Mouse (Mus musculus): ENCODE measurements around the gene Dpp6. TPM values are rescaled to one million over a fixed set of nuclear protein-coding genes. Genes with fewer than 3 reads are reported as not detected.

Gene Dpp6
- polyA plus RNA-seq, 1 experiment from 2014 or later: 1.3 TPM

DNA sequence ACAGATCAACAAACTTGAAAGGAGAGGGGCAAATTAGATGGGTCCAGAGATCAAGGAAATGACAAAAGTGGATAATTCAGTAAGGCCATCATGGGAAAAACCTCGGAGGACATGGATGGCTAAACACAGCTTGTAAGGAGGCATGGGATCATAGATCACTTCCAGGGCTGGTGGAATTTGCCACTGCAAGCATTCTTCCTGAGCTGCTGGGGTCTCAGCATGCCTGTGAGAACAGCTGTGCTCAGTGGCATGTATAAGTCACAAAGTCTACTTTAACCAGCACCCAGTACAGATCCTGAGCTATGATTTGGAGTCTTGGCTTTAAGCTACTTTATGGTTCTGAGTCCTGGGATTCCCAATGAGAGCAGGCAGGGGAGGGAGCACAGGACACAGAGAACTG is 246.9 kb downstream of the Dpp6 start:
- Histone ChIP-seq H3K27ac (no peak overlapping the region), H3K9me3 (replicated peaks; ENCODE audit: low read length) (no peaks in the 10 kb centered on the region), H3K4me2 (ENCODE audit: low read length) (no peak overlapping the region), H3K27me3 (ENCODE audit: insufficient read depth, low read length) (no peaks in the 10 kb centered on the region), H3K4me3 (replicated peaks; ENCODE audit: low read depth, low read length) (no peak overlapping the region), H3K9ac (ENCODE audit: low read depth, low read length) (no peak overlapping the region), H3K36me3 (ENCODE audit: insufficient read depth, low read length) (no peaks in the 10 kb centered on the region), H3K4me1 (replicated peaks; ENCODE audit: insufficient read depth, low read length) (no peaks in the 10 kb centered on the region)
- ATAC-seq (replicated peaks; ENCODE audit: low FRiP score, low read depth) (peak; percentile 66; the same call in 1 of the 2 replicates), DNase-seq (ENCODE audit: low spot score) (peak; percentile 10)
- 27% methylated on average over 1 of the region's 1 CpGs for WGBS
- no peak for TF ChIP-seq CTCF (IDR thresholded peaks at IDR 0.05; ENCODE audit: low read depth)

DNA sequence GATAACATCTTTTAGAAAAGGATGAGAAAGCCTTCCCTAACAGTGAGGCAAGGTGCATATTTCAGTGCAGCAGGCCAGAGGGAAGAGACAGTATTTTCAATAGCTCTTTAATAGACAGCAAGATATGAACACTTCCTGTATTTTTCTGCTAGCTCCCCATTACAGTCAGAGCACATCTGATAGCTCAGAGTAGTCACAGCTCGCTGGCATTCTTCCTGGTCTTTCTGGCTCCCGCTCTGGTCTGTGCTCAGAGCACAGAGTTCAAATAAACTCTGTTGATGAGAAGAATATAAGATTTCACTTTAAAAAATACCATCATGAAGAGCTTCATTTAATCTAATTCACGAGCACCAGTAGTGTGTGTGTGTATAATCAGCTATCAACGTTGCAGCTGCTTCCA is 249.8 kb downstream of the Dpp6 start:
- Histone ChIP-seq H3K9ac (ENCODE audit: low read depth, low read length) (no peak overlapping the region), H3K4me1 (replicated peaks; ENCODE audit: insufficient read depth, low read length) (no peaks in the 10 kb centered on the region), H3K27ac (no peak overlapping the region), H3K27me3 (ENCODE audit: insufficient read depth, low read length) (no peaks in the 10 kb centered on the region), H3K36me3 (ENCODE audit: insufficient read depth, low read length) (no peaks in the 10 kb centered on the region), H3K9me3 (replicated peaks; ENCODE audit: low read length) (no peaks in the 10 kb centered on the region), H3K4me3 (replicated peaks; ENCODE audit: low read depth, low read length) (no peak overlapping the region), H3K4me2 (ENCODE audit: low read length) (no peak overlapping the region)
- TF ChIP-seq CTCF (IDR thresholded peaks at IDR 0.05; ENCODE audit: low read depth): no peak
- WGBS: 72% methylated on average over 4 of the region's 4 CpGs
- ATAC-seq (replicated peaks; ENCODE audit: low FRiP score, low read depth): no peak
- DNase-seq (ENCODE audit: low spot score): no peak

DNA sequence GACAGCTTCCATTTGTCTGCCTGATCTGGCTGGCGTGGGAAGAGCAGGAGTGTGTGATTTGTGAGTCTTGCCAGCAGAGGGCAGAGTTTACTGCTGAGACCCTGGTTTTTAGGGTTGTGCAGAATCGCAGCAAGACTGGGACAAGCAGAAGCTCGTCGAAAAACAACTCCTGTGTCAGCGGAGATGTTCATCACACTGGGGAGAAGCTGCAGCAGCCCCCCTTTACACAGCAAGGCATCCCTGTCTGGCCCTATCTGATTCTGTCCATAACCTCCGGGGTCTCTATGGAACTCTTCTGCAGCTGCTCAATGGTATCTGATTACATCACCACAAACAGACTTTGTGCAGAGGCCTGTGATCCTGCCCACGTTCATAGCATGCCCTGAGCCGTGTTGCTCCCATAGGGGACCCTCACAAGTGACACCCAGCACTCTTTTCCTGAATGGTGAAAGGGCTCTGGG is 258.2 kb downstream of the Dpp6 start:
- DNase-seq (ENCODE audit: low spot score) (peak; percentile 63), ATAC-seq (replicated peaks; ENCODE audit: low FRiP score, low read depth) (no peak)

DNA sequence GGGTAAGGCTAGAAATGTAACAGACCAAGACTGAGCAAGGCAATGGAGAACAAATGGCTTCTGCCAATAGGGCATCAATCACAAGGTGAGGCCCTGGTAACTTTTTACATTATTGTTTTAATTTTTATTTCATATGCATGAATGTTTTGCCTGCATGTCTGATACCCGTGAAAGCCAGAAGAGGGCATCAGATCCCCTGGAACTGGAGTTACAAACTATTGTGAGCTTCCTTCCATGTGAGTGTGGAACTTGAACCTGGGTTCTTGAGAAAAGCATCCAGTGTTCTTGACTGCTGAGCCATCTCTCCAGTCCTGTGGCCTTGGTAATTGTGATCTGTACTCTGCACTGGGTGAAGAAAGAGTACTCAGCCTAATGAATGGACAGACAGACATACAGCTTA is 259.0 kb downstream of the Dpp6 start:
- DNase-seq (ENCODE audit: low spot score): no peak
- Histone ChIP-seq H3K4me2 (ENCODE audit: low read length) (no peak overlapping the region), H3K27me3 (ENCODE audit: insufficient read depth, low read length) (no peaks in the 10 kb centered on the region), H3K9ac (ENCODE audit: low read depth, low read length) (no peak overlapping the region), H3K4me3 (replicated peaks; ENCODE audit: low read depth, low read length) (no peak overlapping the region), H3K4me1 (replicated peaks; ENCODE audit: insufficient read depth, low read length) (no peaks in the 10 kb centered on the region), H3K36me3 (ENCODE audit: insufficient read depth, low read length) (no peaks in the 10 kb centered on the region), H3K9me3 (replicated peaks; ENCODE audit: low read length) (no peaks in the 10 kb centered on the region), H3K27ac (no peak overlapping the region)
- ATAC-seq (replicated peaks; ENCODE audit: low FRiP score, low read depth): no peak
- TF ChIP-seq CTCF (IDR thresholded peaks at IDR 0.05; ENCODE audit: low read depth): peak; percentile 41; the same call in 1 of the 2 replicates
- 45% methylated on average over 1 of the region's 1 CpGs for WGBS

More for the DNA sequence above, 258.2 kb downstream of the Dpp6 start:
- H3K4me1 ChIP-seq (replicated peaks; ENCODE audit: insufficient read depth, low read length): no peaks in the 10 kb centered on the region
- 11% methylated on average over 8 of the region's 8 CpGs for WGBS
- H3K9me3 ChIP-seq (replicated peaks; ENCODE audit: low read length): no peaks in the 10 kb centered on the region
- TF ChIP-seq CTCF (IDR thresholded peaks at IDR 0.05; ENCODE audit: low read depth): peak; percentile 81
- H3K4me3 ChIP-seq (replicated peaks; ENCODE audit: low read depth, low read length): no peak overlapping the region
- H3K36me3 ChIP-seq (ENCODE audit: insufficient read depth, low read length): no peaks in the 10 kb centered on the region
- no peaks in the 10 kb centered on the region for H3K27me3 ChIP-seq (ENCODE audit: insufficient read depth, low read length)
- H3K9ac ChIP-seq (ENCODE audit: low read depth, low read length): no peak overlapping the region
- H3K27ac ChIP-seq: no peak overlapping the region
- H3K4me2 ChIP-seq (ENCODE audit: low read length): no peak overlapping the region

DNA sequence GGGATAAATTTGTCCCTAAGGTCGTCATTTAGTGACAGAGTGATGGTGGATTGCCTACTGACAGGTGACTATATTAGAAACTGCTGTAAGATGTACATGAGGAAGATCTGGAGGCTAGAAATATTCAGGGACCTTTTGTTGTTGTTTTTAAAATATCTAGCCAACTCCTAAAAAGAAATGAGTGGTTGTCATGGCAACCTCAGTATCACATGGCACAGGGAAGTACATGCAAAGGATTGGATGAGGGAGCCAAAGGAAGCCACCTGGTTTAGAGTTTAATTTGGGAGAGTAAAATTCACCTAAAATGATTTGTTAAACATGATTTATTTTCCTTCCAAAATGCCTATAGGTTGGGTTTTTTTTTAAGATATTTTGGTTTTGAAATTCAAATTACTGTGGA is 260.8 kb downstream of the Dpp6 start:
- Histone ChIP-seq H3K27me3 (ENCODE audit: insufficient read depth, low read length) (no peaks in the 10 kb centered on the region), H3K4me1 (replicated peaks; ENCODE audit: insufficient read depth, low read length) (no peaks in the 10 kb centered on the region), H3K4me2 (ENCODE audit: low read length) (no peak overlapping the region), H3K27ac (no peak overlapping the region), H3K4me3 (replicated peaks; ENCODE audit: low read depth, low read length) (no peak overlapping the region), H3K9ac (ENCODE audit: low read depth, low read length) (no peak overlapping the region), H3K9me3 (replicated peaks; ENCODE audit: low read length) (no peaks in the 10 kb centered on the region), H3K36me3 (ENCODE audit: insufficient read depth, low read length) (no peaks in the 10 kb centered on the region)
- DNase-seq (ENCODE audit: low spot score) (no peak), ATAC-seq (replicated peaks; ENCODE audit: low FRiP score, low read depth) (no peak)
- TF ChIP-seq CTCF (IDR thresholded peaks at IDR 0.05; ENCODE audit: low read depth): no peak
- WGBS: 57% methylated on average over 1 of the region's 1 CpGs

DNA sequence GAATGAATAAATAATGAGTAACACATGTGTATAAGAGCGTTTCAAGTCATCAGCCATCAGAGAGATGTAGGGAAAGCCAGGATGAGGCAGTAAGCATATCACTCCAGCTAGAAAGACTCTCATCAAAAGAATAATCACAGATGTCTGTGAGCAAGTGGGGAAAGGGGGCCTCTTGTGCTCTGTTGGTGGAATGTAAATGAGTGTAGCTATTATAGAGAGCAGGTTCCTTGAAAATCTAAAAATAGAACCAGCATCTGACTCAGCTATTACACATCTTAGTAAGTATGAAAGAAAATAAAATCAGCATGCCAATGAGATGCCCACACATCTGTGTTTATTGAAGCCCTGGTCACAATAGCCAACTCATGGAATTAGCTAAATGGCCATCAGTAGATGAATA is 264.3 kb downstream of the Dpp6 start:
- TF ChIP-seq CTCF (IDR thresholded peaks at IDR 0.05; ENCODE audit: low read depth): no peak
- 75% methylated on average over 1 of the region's 1 CpGs for WGBS
- H3K27ac ChIP-seq: no peak overlapping the region

DNA sequence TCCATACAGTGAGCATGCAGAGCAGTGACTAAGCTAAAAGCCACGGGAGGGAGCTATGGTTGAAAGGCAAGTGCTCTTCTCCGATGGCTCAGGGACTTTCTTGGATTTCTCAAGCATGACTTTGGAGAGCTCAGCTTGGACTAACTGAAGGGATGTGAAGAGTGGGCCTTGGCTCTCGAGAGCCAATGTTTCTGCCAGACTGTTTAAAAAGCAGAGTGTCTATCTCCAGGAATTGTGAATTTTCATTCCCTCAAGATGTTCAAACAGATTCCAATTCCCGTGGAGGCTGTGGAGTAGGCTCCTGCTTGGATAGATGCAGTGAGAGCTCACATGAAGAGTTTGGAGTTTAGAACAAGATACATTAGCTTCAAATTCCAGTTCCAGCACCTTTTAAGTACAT is 266.8 kb downstream of the Dpp6 start:
- WGBS: 72% methylated on average over 4 of the region's 4 CpGs
- no peak overlapping the region for H3K27ac ChIP-seq
- H3K4me1 ChIP-seq (replicated peaks; ENCODE audit: insufficient read depth, low read length): no peaks in the 10 kb centered on the region
- TF ChIP-seq CTCF (IDR thresholded peaks at IDR 0.05; ENCODE audit: low read depth): no peak
- H3K27me3 ChIP-seq (ENCODE audit: insufficient read depth, low read length): no peaks in the 10 kb centered on the region
- DNase-seq (ENCODE audit: low spot score) (no peak), ATAC-seq (replicated peaks; ENCODE audit: low FRiP score, low read depth) (no peak)
- no peaks in the 10 kb centered on the region for H3K36me3 ChIP-seq (ENCODE audit: insufficient read depth, low read length)
- no peak overlapping the region for H3K9ac ChIP-seq (ENCODE audit: low read depth, low read length)
- H3K4me2 ChIP-seq (ENCODE audit: low read length): no peak overlapping the region
- no peaks in the 10 kb centered on the region for H3K9me3 ChIP-seq (replicated peaks; ENCODE audit: low read length)
- no peak overlapping the region for H3K4me3 ChIP-seq (replicated peaks; ENCODE audit: low read depth, low read length)

More for the DNA sequence above, 264.3 kb downstream of the Dpp6 start:
- H3K36me3 ChIP-seq (ENCODE audit: insufficient read depth, low read length): no peaks in the 10 kb centered on the region
- H3K27me3 ChIP-seq (ENCODE audit: insufficient read depth, low read length): no peaks in the 10 kb centered on the region
- DNase-seq (ENCODE audit: low spot score) (no peak), ATAC-seq (replicated peaks; ENCODE audit: low FRiP score, low read depth) (no peak)
- no peak overlapping the region for H3K4me2 ChIP-seq (ENCODE audit: low read length)
- H3K9me3 ChIP-seq (replicated peaks; ENCODE audit: low read length): no peaks in the 10 kb centered on the region
- H3K9ac ChIP-seq (ENCODE audit: low read depth, low read length): no peak overlapping the region
- no peaks in the 10 kb centered on the region for H3K4me1 ChIP-seq (replicated peaks; ENCODE audit: insufficient read depth, low read length)
- H3K4me3 ChIP-seq (replicated peaks; ENCODE audit: low read depth, low read length): no peak overlapping the region

Measured in kidney, postnatal 0 days (tissue).